Mouse (Mus musculus): ENCODE measurements around the gene Brox.

GRCm38 (mm10) chr1:183320708-183321107 is 23.6 kb upstream of the Brox start:
- no peak for TF ChIP-seq POLR2A (IDR thresholded peaks at IDR 0.05; ENCODE audit: insufficient read depth, low read length)
- no peak for TF ChIP-seq EP300 (IDR thresholded peaks at IDR 0.05; ENCODE audit: insufficient read depth, low read depth, low read length)

Measured in ES-Bruce4 (cell line).